Mouse (Mus musculus) hindbrain, embryonic 11.5 days (tissue): ENCODE results near the gene Ppp1cb. TPM values are rescaled to one million over a fixed set of nuclear protein-coding genes. Genes with fewer than 3 reads are reported as not detected.

Source experiments
- ATAC-seq: fragments of 200-750 bp; cut with Nextera tagmentation; 2 replicates; pipeline ENCODE4 v1.8.0; 2017; ENCODE audit warnings: mild to moderate bottlenecking, moderate TSS enrichment, moderate library complexity; ENCODE audit not compliant: low FRiP score
- DNase-seq: peaks from one replicate; pipeline ENCODE4 v3.0.0-alpha.2; 2015; ENCODE audit warnings: low spot score
- H3K27ac ChIP-seq: fragments of 300-500 bp; sonication (generic); 2 replicates; pipeline ENCODE4 v1.5.1; 2014; ENCODE audit warnings: mild to moderate bottlenecking, low read depth, low read length
- H3K27me3 ChIP-seq: fragments of 300-500 bp; sonication (generic); 2 replicates; pipeline ENCODE4 v1.6.1; 2014; ENCODE audit warnings: mild to moderate bottlenecking, low read length, moderate library complexity, mixed read lengths; ENCODE audit not compliant: control insufficient read depth, insufficient read depth
- H3K36me3 ChIP-seq: fragments of 300-500 bp; sonication (generic); 2 replicates; pipeline ENCODE4 v1.6.1; 2014; ENCODE audit warnings: mild to moderate bottlenecking, low read length, moderate library complexity, mixed read lengths; ENCODE audit not compliant: control insufficient read depth, insufficient read depth
- H3K4me1 ChIP-seq: fragments of 300-500 bp; sonication (generic); replicated peaks from 2 replicates; pipeline ENCODE4 v1.6.1; 2014; ENCODE audit warnings: low read length, mixed read lengths; ENCODE audit not compliant: control insufficient read depth, insufficient read depth
- H3K4me2 ChIP-seq: fragments of 300-500 bp; sonication (generic); replicated peaks from 2 replicates; pipeline ENCODE4 v1.6.1; 2014; ENCODE audit warnings: mild to moderate bottlenecking, low read depth, low read length
- H3K4me3 ChIP-seq: fragments of 300-500 bp; sonication (generic); 2 replicates; pipeline ENCODE4 v1.5.1; 2014; ENCODE audit warnings: low read depth, low read length
- H3K9ac ChIP-seq: fragments of 300-500 bp; sonication (generic); 2 replicates; pipeline ENCODE4 v1.6.1; 2014; ENCODE audit warnings: low read depth, low read length
- H3K9me3 ChIP-seq: fragments of 300-500 bp; sonication (generic); 2 replicates; pipeline ENCODE4 v1.6.1; 2016; ENCODE audit warnings: low read length; ENCODE audit not compliant: control insufficient read depth
- WGBS: fragments of 180-500 bp; shearing (Covaris S2); extraction: QIAGEN DNeasy Blood & Tissue Kit; methylation state at CpG from one replicate; pipeline ENCODE4 v1.1.7; 2014; 5-methylcytosine and 5-hydroxymethylcytosine counted together
- polyA plus RNA-seq: library from polyadenylated mRNA; unstranded; fragments of >200 nt; fragmentation: Nextera tagmentation; extraction: Ambion mirVana; gene quantifications from 2 replicates; pipeline ENCODE4 v1.2.1, GENCODE M21; 2014

Gene Ppp1cb
- polyA plus RNA-seq, 1 experiment from 2014 or later = 219 TPM

DNA sequence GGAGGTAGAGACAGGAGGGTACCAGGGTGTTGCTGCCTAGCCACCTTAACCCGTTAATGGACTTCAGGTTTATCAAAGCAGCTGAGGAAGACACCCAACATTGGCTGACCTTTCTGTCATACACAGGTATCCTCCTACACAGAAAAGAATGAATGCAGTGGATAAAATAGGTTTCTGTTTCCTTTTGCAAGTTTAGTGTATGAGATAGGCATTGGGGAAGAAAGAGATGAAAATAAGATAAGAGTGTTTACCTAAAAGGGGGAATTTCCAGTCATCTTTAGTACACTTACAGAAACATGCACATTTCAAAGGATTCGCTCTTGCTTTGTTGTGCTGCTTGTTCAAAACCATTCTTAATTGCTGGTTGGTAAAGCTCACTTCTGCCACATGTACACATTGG lies 29.4 kb downstream of the Ppp1cb start:
- Histone ChIP-seq H3K27me3 (no peaks in the 10 kb centered on the region), H3K4me3 (no peak overlapping the region), H3K4me1 (no peaks in the 10 kb centered on the region), H3K4me2 (no peak overlapping the region), H3K9ac (no peak overlapping the region), H3K36me3 (0 out of 2 replicates have a peak, but pooled peaks cover 4% of the 10 kb centered on the region), H3K27ac (no peak overlapping the region), H3K9me3 (no peaks in the 10 kb centered on the region)
- WGBS = 88% methylated on average over 2 of the region's 2 CpGs
- ATAC-seq (no peak), DNase-seq (no peak)

DNA sequence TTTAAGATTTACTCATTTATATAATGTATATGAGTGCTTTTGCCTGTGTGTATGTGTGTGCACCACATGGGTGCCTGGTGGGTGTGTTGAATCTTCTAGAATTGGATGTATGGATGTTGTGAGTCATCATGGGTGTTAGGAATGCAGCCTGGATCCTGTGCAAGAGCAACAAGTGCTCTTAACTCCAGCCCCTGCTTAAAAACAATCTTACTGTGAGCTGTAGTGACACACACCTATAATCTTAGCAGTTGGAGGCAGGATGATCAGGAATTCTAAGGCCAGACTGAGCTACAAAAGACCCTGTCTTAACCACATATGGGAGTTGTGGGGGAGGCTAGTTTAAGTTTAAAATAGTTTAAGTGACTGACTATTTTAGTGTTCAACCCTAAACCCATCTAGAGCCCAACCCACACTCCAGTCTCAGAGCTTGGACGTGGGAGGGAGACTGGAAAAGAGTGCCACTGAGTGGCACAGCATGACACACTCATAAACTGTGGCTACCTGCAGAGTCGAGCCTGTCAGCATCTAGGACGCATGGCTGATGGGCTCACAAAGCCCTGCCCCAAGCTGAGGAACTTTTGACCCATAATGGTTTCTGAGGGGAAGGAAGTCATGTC lies 35.5 kb downstream of the Ppp1cb start:
- H3K27ac ChIP-seq = no peak overlapping the region
- no peaks in the 10 kb centered on the region for H3K4me1 ChIP-seq

DNA sequence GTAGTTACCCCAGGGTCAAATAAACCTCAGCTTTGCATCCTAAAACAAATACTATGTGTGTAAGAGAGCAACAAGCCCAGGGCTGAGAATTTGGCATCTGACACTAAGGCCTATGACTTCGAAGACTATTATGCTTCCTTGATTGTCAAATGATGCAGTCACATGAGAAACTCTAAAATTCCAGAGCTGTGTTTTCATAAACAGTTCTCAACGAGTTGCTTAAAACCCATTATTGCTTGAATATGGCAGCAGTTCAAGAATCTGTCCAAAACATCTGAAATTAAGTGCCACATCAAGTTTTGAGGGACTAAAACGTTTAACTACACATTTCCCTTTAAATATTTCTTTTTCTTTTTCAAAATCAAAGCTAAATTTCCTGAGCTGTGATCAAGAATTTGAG lies 50.1 kb downstream of the Ppp1cb start:
- Histone ChIP-seq H3K27ac (no peak overlapping the region), H3K9ac (no peak overlapping the region), H3K4me2 (no peak overlapping the region), H3K4me3 (no peak overlapping the region), H3K27me3 (no peaks in the 10 kb centered on the region), H3K9me3 (no peaks in the 10 kb centered on the region), H3K4me1 (no peaks in the 10 kb centered on the region), H3K36me3 (no peaks in the 10 kb centered on the region)
- DNase-seq = no peak
- WGBS = 90% methylated on average over 3 of the region's 3 CpGs
- ATAC-seq = no peak

More for the DNA sequence above, 35.5 kb downstream of the Ppp1cb start:
- DNase-seq = no peak
- Histone ChIP-seq H3K9me3 (no peaks in the 10 kb centered on the region), H3K36me3 (no peaks in the 10 kb centered on the region), H3K27me3 (no peaks in the 10 kb centered on the region), H3K4me3 (no peak overlapping the region), H3K9ac (no peak overlapping the region), H3K4me2 (no peak overlapping the region)
- no peak for ATAC-seq
- 69% methylated on average over 3 of the region's 3 CpGs for WGBS

DNA sequence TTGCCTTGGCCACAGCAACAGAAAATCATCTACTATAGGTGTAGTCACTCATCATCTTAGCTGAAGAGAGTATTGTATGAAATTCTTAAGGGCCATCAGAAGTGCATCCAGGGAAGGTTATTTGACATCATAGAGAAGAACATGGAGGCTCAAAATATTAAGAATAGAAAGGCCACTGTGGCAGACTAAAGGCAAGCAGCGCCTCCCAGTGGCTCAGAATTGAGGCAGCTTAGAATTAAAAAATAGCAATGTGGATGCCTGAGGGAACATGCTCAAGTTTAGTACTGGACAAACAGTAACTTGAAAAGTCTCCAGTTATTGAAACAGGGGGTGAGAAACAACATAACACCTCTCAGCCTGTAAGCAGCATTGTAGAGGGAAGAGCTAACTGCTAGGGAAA lies 61.7 kb downstream of the Ppp1cb start:
- Histone ChIP-seq H3K4me1 (no peaks in the 10 kb centered on the region), H3K27me3 (no peaks in the 10 kb centered on the region), H3K4me3 (no peak overlapping the region), H3K9me3 (no peaks in the 10 kb centered on the region), H3K27ac (no peak overlapping the region), H3K9ac (no peak overlapping the region), H3K4me2 (no peak overlapping the region), H3K36me3 (no peaks in the 10 kb centered on the region)
- DNase-seq (peak; percentile 9), ATAC-seq (no peak)
- 47% methylated on average over 1 of the region's 1 CpGs for WGBS

DNA sequence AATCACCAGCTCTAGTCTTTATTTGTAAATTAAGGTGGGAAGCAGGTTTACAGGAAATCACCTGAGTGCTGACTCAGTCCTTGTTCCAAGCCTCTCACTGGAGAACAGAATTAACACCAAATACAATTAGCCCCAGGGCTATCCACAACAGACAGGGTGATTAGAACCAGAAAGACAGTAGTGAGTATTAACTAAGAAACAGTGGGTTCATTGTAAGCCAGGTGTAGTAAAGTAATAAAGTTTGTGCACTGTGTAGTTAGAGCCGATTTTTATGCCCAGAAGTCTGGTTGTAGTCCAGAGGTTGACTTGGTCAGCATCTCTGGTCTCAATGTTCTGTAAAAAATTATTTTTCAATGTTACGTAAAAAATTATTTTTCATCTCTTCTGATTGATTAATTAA lies 90.8 kb downstream of the Ppp1cb start:
- no peak overlapping the region for H3K27ac ChIP-seq
- no peak overlapping the region for H3K9ac ChIP-seq
- no peaks in the 10 kb centered on the region for H3K36me3 ChIP-seq
- ATAC-seq = no peak
- no peaks in the 10 kb centered on the region for H3K9me3 ChIP-seq
- no peak overlapping the region for H3K4me3 ChIP-seq
- WGBS = 92% methylated on average over 2 of the region's 2 CpGs
- no peaks in the 10 kb centered on the region for H3K27me3 ChIP-seq
- no peak overlapping the region for H3K4me2 ChIP-seq
- no peaks in the 10 kb centered on the region for H3K4me1 ChIP-seq
- DNase-seq = no peak

DNA sequence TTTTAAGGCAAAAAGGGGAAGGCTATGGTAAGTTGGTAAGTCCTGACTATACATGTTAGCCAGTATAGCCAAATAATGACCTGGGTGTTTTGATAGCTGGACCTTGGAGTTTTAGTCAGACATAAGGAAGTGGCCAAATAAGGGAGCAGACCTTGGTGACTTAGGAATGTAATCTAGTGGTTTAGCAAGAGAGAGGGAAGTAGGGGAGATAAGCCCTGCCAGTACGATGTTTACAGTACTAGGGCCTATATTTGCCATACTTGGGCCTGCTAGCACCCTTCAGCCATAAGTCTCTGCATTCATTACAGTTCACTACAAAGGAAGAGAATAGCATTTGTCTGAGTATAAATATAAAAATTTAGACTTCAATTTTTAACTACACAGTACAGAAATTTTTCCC lies 106.1 kb downstream of the Ppp1cb start:
- H3K36me3 ChIP-seq = no peaks in the 10 kb centered on the region
- no peak overlapping the region for H3K9ac ChIP-seq
- DNase-seq (no peak), ATAC-seq (no peak)
- WGBS = 82% methylated on average over 1 of the region's 1 CpGs
- no peaks in the 10 kb centered on the region for H3K27me3 ChIP-seq
- no peaks in the 10 kb centered on the region for H3K4me1 ChIP-seq
- no peak overlapping the region for H3K27ac ChIP-seq
- H3K4me2 ChIP-seq = no peak overlapping the region
- H3K4me3 ChIP-seq = no peak overlapping the region
- H3K9me3 ChIP-seq = no peaks in the 10 kb centered on the region

Other genes starting within 250 kb of the Ppp1cb start
- 0.10 TPM in 1 of 2 replicates, not detected in the other for gene Plb1, start 226.1 kb upstream of the Ppp1cb start, polyA plus RNA-seq
- 32.1 and 34.6 TPM in 2 replicates for gene Yes1, start 152.3 kb downstream of the Ppp1cb start, polyA plus RNA-seq